Mouse (Mus musculus) myocyte (in vitro differentiated cells): ENCODE measurements at regions not wholly inside any gene's neighbourhood (a gene's known extent, or its start where the extent isn't known, plus 50 kb on each side); places are given as distances from the start of the nearest gene placed in this dataset.

Source experiments
- H3K27me3 ChIP-seq: one replicate; pipeline ENCODE4 v1.6.1; 2011; ENCODE audit not compliant: control insufficient read depth, insufficient read depth, insufficient read length
- H3K36me3 ChIP-seq: one replicate; pipeline ENCODE4 v1.6.1; 2011; ENCODE audit not compliant: control insufficient read depth, insufficient read depth
- H3K4me2 ChIP-seq: one replicate; pipeline ENCODE4 v1.6.1; 2011; ENCODE audit warnings: low read depth, control low read depth
- H3K4me3 ChIP-seq: one replicate; pipeline ENCODE4 v1.5.1; 2011; ENCODE audit warnings: mild to moderate bottlenecking, control low read depth, moderate library complexity
- H3K79me2 ChIP-seq: one replicate; pipeline ENCODE4 v1.6.1; 2011; ENCODE audit not compliant: control insufficient read depth, insufficient read depth
- H3ac ChIP-seq: one replicate; pipeline ENCODE4 v1.6.1; 2011; ENCODE audit not compliant: control insufficient read depth, insufficient read length
- CEBPB ChIP-seq: IDR thresholded peaks from 2 replicates; pipeline ENCODE4 v1.6.1; 2011; ENCODE audit warnings: mild to moderate bottlenecking, moderate library complexity; ENCODE audit not compliant: poor library complexity, insufficient read depth, severe bottlenecking
- E2F4 ChIP-seq: IDR thresholded peaks from one replicate; pipeline ENCODE4 v1.6.1; 2011; ENCODE audit warnings: mild to moderate bottlenecking, control low read depth, moderate library complexity; ENCODE audit not compliant: insufficient read depth
- MAX ChIP-seq: IDR thresholded peaks from one replicate; pipeline ENCODE4 v1.6.1; 2011; ENCODE audit warnings: low read depth, mild to moderate bottlenecking, control low read depth
- MYOD1 ChIP-seq, 3 experiments: IDR thresholded peaks; one replicate each; pipeline ENCODE4 v1.6.1; 2011; ENCODE audit warnings: control low read depth in 2 of 3, low read depth in 2 of 3, mild to moderate bottlenecking in 2 of 3, moderate library complexity in 1 of 3; ENCODE audit not compliant: insufficient read length in 2 of 3, control insufficient read depth in 1 of 3
- MYOG ChIP-seq, 3 experiments: IDR thresholded peaks; one replicate each; pipeline ENCODE4 v1.6.1; 2011; ENCODE audit warnings: control low read depth in 2 of 3, low read depth in 2 of 3, mild to moderate bottlenecking in 2 of 3; ENCODE audit not compliant: insufficient read length in 2 of 3, control insufficient read depth in 1 of 3, insufficient read depth in 1 of 3
- POLR2A ChIP-seq: IDR thresholded peaks from one replicate; pipeline ENCODE4 v1.6.1; 2011; ENCODE audit warnings: low read depth, mild to moderate bottlenecking, control low read depth, moderate library complexity; ENCODE audit not compliant: insufficient read length
- POLR2AphosphoS2 ChIP-seq: IDR thresholded peaks from one replicate; pipeline ENCODE4 v1.6.1; 2011; ENCODE audit warnings: low read depth, control low read depth; ENCODE audit not compliant: insufficient read length
- REST ChIP-seq: IDR thresholded peaks from one replicate; pipeline ENCODE4 v1.6.1; 2011; ENCODE audit warnings: mild to moderate bottlenecking, control low read depth, moderate library complexity; ENCODE audit not compliant: insufficient read depth, insufficient read length
- SRF ChIP-seq: IDR thresholded peaks from one replicate; pipeline ENCODE4 v1.6.1; 2011; ENCODE audit warnings: low read depth; ENCODE audit not compliant: control insufficient read depth, insufficient read length
- TCF12 ChIP-seq: IDR thresholded peaks from one replicate; pipeline ENCODE4 v1.6.1; 2011; ENCODE audit warnings: mild to moderate bottlenecking, control low read depth; ENCODE audit not compliant: poor library complexity, insufficient read depth, severe bottlenecking
- TCF3 ChIP-seq: IDR thresholded peaks from one replicate; pipeline ENCODE4 v1.6.1; 2011; ENCODE audit warnings: low read depth, control low read depth; ENCODE audit not compliant: insufficient read length
- USF1 ChIP-seq: IDR thresholded peaks from one replicate; pipeline ENCODE4 v1.6.1; 2011; ENCODE audit warnings: low read depth, mild to moderate bottlenecking, control low read depth, moderate library complexity

DNA sequence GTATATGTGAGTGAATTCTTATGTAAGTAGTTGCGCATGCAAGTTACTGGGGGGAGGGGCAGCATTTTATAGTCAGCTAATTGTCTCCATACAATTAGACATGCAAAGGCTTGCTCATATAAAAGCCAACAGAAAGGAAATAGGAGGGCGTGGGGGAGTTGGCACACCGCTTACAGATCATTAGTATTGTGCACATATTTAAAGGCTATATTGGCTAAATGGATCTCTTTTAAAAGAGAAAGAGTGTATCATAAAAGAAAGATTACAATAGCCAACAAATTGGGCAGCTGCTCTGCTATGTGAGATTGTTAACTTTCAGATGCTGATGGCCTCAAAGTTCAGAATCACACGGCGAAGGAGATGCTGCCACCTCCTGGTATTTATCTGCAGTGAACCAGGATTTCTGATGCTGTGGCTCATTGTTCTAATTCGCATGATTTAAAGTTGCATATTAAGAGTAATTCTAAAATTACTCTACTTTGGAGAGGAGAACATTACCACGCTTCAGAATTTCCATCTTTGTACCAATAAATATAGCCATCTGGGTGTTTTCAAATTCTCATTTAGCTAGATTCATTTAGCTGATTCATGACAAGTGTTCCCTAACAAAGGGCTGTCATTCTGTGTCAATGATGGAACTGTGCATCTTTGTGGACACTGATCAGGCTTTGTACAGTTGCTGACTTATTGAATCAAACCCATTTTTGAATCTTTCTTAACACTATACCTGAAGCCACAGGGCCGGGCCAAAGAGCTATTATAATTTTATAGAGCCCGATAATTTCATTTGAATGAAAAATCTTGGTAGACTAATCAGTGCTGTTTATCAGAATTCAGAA lies 156.7 kb upstream of the Pdzrn3 start:
- H3K4me2 ChIP-seq = no peak overlapping the region
- no peak overlapping the region for H3ac ChIP-seq

DNA sequence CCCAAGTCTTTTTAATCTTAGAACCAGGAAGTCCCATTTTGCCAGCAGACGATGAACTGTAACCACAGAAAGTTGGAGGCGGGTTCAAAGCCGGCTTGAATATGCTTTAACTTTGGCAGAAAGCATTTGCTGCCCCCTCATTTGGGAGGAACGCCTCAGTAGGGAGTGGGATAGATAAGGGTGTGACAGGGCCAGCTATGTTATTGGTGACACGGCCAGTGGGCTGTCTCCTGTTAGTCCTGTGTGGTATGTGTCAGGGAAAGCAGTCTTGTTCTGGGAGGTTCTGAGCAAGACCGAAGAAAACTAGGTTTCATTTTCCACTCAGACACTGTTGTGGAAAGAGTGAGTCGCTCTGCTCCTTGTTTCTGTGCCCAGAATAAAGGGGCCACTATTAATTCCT lies 154.7 kb upstream of the Pdzrn3 start:
- TF ChIP-seq MYOG (IDR thresholded peaks at IDR 0.05; ENCODE audit: control insufficient read depth in 1 of 3, insufficient read depth in 1 of 3, insufficient read length in 2 of 3, low read depth in 2 of 3) (no peak), SRF (no peak), E2F4 (no peak)
- Histone ChIP-seq H3ac (no peak overlapping the region), H3K4me3 (peak overlapping the region; percentile 4), H3K36me3 (no peaks in the 10 kb centered on the region), H3K79me2 (no peaks in the 10 kb centered on the region), H3K27me3 (no peaks in the 10 kb centered on the region), H3K4me2 (peak overlapping the region; percentile 82)

More for the DNA sequence above, 156.7 kb upstream of the Pdzrn3 start:
- no peak for TF ChIP-seq SRF
- TF ChIP-seq CEBPB = no peak
- TF ChIP-seq POLR2A = no peak
- no peak for TF ChIP-seq E2F4
- no peak for TF ChIP-seq MYOD1 (IDR thresholded peaks at IDR 0.05; ENCODE audit: control insufficient read depth in 1 of 3, insufficient read length in 2 of 3, low read depth in 2 of 3)
- no peak for TF ChIP-seq TCF12
- TF ChIP-seq POLR2AphosphoS2 = no peak
- no peak for TF ChIP-seq TCF3
- no peak for TF ChIP-seq MYOG (IDR thresholded peaks at IDR 0.05; ENCODE audit: control insufficient read depth in 1 of 3, insufficient read depth in 1 of 3, insufficient read length in 2 of 3, low read depth in 2 of 3)
- no peak for TF ChIP-seq MAX
- no peak for TF ChIP-seq REST
- TF ChIP-seq USF1 = no peak
- H3K36me3 ChIP-seq = peaks cover 5% of the 10 kb centered on the region
- no peaks in the 10 kb centered on the region for H3K79me2 ChIP-seq
- H3K27me3 ChIP-seq = no peaks in the 10 kb centered on the region
- no peak overlapping the region for H3K4me3 ChIP-seq

DNA sequence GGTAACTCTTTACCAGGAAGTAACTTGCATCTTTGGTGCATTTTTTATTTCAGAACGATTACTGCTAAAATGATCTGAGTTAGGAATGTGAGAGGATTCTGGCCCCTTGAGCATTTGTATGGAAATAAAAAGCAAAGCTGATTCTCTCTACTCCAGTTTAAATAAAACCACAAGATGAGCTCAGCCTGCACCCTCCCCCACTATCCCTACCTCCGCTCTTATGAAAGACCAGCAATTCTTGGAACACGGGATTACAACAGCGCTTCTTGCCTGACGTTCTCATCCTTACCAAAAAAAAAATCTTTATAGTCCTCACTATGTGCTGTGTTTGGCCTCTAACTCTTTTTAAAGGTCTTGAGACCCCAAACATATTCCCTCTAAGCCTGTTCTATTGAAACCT lies 154.2 kb upstream of the Pdzrn3 start:
- H3K79me2 ChIP-seq = no peaks in the 10 kb centered on the region
- no peaks in the 10 kb centered on the region for H3K36me3 ChIP-seq
- H3K27me3 ChIP-seq = no peaks in the 10 kb centered on the region
- no peak overlapping the region for H3ac ChIP-seq
- peak overlapping the region; percentile 82 for H3K4me2 ChIP-seq
- H3K4me3 ChIP-seq = peak overlapping the region; percentile 4
- 0 out of 2 replicates have a peak, but pooled peaks have one; percentile 28 for TF ChIP-seq CEBPB
- no peak for TF ChIP-seq MYOD1 (IDR thresholded peaks at IDR 0.05; ENCODE audit: control insufficient read depth in 1 of 3, insufficient read length in 2 of 3, low read depth in 2 of 3)

DNA sequence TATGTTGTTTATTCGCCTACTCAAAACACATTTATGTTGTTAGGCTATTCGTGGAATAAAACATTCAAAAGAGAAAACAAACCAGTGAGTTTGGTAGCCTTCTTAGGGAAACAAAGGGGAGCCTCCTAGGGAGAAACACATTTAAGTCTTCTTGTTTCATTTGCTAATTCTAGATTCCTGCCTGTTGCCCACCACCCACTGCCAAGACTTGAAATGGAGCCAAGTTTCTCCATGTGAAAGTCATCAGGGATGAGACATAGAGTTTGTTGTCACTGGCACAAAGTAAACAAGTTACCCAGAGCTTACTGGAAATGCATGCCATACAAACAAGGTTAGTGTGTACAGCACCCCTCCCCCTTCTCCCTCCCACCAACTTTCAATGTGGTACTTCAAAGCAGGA lies 147.4 kb upstream of the Pdzrn3 start:
- H3K4me3 ChIP-seq = no peak overlapping the region
- H3K36me3 ChIP-seq = no peaks in the 10 kb centered on the region
- no peaks in the 10 kb centered on the region for H3K79me2 ChIP-seq
- H3ac ChIP-seq = no peak overlapping the region
- no peak overlapping the region for H3K4me2 ChIP-seq
- no peak for TF ChIP-seq MAX
- TF ChIP-seq SRF = no peak
- TF ChIP-seq POLR2A = no peak
- no peak for TF ChIP-seq MYOD1 (IDR thresholded peaks at IDR 0.05; ENCODE audit: control insufficient read depth in 1 of 3, insufficient read length in 2 of 3, low read depth in 2 of 3)
- H3K27me3 ChIP-seq = no peaks in the 10 kb centered on the region

DNA sequence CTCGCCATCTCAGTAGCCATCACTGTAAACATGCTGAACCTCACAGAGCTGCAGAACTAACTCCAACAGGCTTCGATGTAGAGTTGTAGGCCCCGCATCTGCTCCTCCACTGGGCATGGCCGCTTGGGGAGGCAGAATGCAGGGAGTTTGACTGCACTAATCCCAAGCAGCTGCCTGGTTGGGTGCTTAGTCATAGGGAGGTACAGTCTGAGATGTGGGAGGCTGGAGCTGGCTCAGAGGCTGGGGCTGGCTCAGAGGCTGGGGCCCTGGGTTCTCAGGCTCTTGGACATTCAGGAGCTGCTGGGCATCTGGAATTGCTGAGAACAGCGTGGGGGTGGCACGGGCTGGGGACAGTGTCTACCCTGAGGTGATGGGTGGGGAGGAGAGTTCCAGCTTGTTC lies 143.6 kb upstream of the Pdzrn3 start:
- Histone ChIP-seq H3K36me3 (no peaks in the 10 kb centered on the region), H3K27me3 (no peaks in the 10 kb centered on the region), H3K4me2 (peak overlapping the region; percentile 82), H3ac (no peak overlapping the region), H3K4me3 (no peak overlapping the region), H3K79me2 (no peaks in the 10 kb centered on the region)
- TF ChIP-seq MAX (peak; percentile 40), TCF12 (peak; percentile 82), REST (no peak), MYOD1 (IDR thresholded peaks at IDR 0.05; ENCODE audit: control insufficient read depth in 1 of 3, insufficient read length in 2 of 3, low read depth in 2 of 3) (peak; percentile 47 to 94 (median 90)), TCF3 (peak; percentile 66), MYOG (IDR thresholded peaks at IDR 0.05; ENCODE audit: control insufficient read depth in 1 of 3, insufficient read depth in 1 of 3, insufficient read length in 2 of 3, low read depth in 2 of 3) (peak; percentile 73 to 93 (median 91))
